In the genomic region with DNA sequence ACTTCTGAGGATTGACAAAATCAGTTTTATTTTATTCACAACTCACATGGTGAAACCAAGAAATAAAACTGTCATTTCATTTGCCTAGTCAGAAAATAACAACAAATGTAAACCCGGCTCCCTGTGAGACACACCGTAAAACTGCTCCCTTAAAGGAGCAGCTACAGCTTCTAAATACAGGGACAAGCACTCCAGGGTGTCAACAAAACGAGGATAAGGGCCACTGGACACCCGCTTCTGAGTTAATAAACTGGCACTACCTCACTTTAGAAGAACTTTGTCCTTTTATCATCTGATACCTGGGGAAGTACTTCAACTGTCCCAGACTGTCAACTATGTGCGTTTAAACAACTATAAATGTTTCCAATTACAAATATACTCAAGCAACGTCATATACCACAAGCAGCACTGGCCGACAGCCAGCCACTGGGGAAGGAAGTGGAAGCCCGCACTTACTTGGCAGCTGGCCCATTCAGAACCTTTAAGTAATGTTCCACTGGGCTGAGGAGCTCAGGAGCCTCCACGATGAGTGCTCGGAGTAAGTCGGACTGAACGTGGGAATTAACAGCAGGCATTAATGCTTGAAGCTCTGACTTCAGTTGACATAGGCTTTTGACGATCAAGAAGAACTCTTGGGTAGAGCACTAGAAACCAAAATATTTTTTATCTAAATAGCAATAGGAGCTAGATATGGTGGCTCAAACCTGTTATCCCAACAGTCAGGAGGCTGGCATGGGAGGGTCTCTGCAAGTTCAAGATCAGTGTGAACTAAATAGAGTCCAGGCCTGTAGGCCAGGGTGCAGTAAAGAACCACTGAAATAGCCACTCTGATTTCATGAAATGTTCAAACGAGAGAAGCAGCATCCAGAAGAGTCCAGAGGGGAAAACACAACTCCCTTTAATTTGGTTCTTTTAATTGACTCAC, we compare ENCODE assay signal across 8 mouse cellular contexts. TPM values are rescaled to one million over a fixed set of nuclear protein-coding genes. Genes with fewer than 3 reads are reported as not detected.
DNase-seq lines count a peak whose midpoint lies in the region; ATAC-seq lines count a peak whose summit lies in the region.

No protein-coding gene starts in this region.

- no peaks in the 10 kb centered on the region for H3K4me1 ChIP-seq in midbrain, embryonic 14.5 days (ENCODE audit: control insufficient read depth, insufficient read depth, low read length)
- H3K4me1 ChIP-seq in midbrain, embryonic 10.5 days, result no peaks in the 10 kb centered on the region
- H3K4me1 ChIP-seq in kidney, embryonic 15.5 days, result peaks cover 7% of the 10 kb centered on the region; the same call in 1 of the 2 replicates

- H3K4me2 ChIP-seq in midbrain, embryonic 14.5 days (ENCODE audit: low read length), result no peak overlapping the region
- H3K4me2 ChIP-seq in kidney, embryonic 15.5 days, result 0 out of 2 replicates have a peak overlapping the region, but pooled peaks have one; percentile 10

- H3K27ac ChIP-seq in midbrain, embryonic 14.5 days (replicated peaks; ENCODE audit: low read depth, low read length), result no peak overlapping the region
- H3K27ac ChIP-seq in midbrain, embryonic 10.5 days (replicated peaks), result no peak overlapping the region
- no peak overlapping the region for H3K27ac ChIP-seq in kidney, embryonic 15.5 days

- DNase-seq in midbrain, embryonic 14.5 days, result peak; percentile 15
- DNase-seq in midbrain, embryonic 10.5 days (ENCODE audit: low spot score), result no peak
- peak; percentile 42 for DNase-seq in adrenal gland, adult 8-10 months
- DNase-seq in heart, adult 8-10 months (ENCODE audit: low spot score), result peak; percentile 57
- DNase-seq in lung, postnatal 14 days, result peak; percentile 84
- DNase-seq in splenic B cell, adult 2 months (ENCODE audit: low read depth, low spot score), result peak; percentile 39
- no peak for DNase-seq in thymus, postnatal 4 days

- WGBS in midbrain, embryonic 14.5 days, result 87% methylated on average over 14 of the region's 14 CpGs
- 94% methylated on average over 14 of the region's 14 CpGs for WGBS in midbrain, embryonic 10.5 days
- 48% methylated on average over 14 of the region's 14 CpGs for whole genome bisulfite sequencing in kidney, embryonic 15.5 days

- no peak for ATAC-seq in midbrain, embryonic 14.5 days (ENCODE audit: low FRiP score, low TSS enrichment)
- ATAC-seq in kidney, embryonic 15.5 days (replicated peaks; ENCODE audit: low FRiP score), result peak; percentile 85

- 0 out of 2 replicates have a peak, but pooled peaks cover 3% of the 10 kb centered on the region for H3K36me3 ChIP-seq in midbrain, embryonic 14.5 days (ENCODE audit: control insufficient read depth, insufficient read depth, low read length)
- peaks cover 32% of the 10 kb centered on the region for H3K36me3 ChIP-seq in midbrain, embryonic 10.5 days
- H3K36me3 ChIP-seq in kidney, embryonic 15.5 days, result 0 out of 2 replicates have a peak, but pooled peaks cover 17% of the 10 kb centered on the region
- H3K36me3 ChIP-seq in splenic B cell, adult 2 months (ENCODE audit: control insufficient read depth, insufficient read depth, low read length, poor library complexity, severe bottlenecking), result peaks cover 2% of the 10 kb centered on the region; the same call in 1 of the 2 replicates

- no peaks in the 10 kb centered on the region for H3K27me3 ChIP-seq in midbrain, embryonic 14.5 days (ENCODE audit: control insufficient read depth, insufficient read depth, low read length)
- H3K27me3 ChIP-seq in midbrain, embryonic 10.5 days (ENCODE audit: low read depth, poor library complexity, severe bottlenecking), result no peaks in the 10 kb centered on the region
- no peaks in the 10 kb centered on the region for H3K27me3 ChIP-seq in kidney, embryonic 15.5 days
- H3K27me3 ChIP-seq in splenic B cell, adult 2 months (ENCODE audit: control insufficient read depth, insufficient read depth, low read length, poor library complexity, severe bottlenecking), result no peaks in the 10 kb centered on the region

- no peak overlapping the region for H3K9ac ChIP-seq in midbrain, embryonic 14.5 days (replicated peaks; ENCODE audit: low read length)
- no peak overlapping the region for H3K9ac ChIP-seq in kidney, embryonic 15.5 days

- no peak overlapping the region for H3K4me3 ChIP-seq in midbrain, embryonic 14.5 days (replicated peaks; ENCODE audit: low read depth, low read length)
- no peak overlapping the region for H3K4me3 ChIP-seq in midbrain, embryonic 10.5 days
- H3K4me3 ChIP-seq in kidney, embryonic 15.5 days (replicated peaks), result no peak overlapping the region

- H3K9me3 ChIP-seq in midbrain, embryonic 14.5 days (ENCODE audit: control insufficient read depth, low read length), result no peaks in the 10 kb centered on the region
- no peaks in the 10 kb centered on the region for H3K9me3 ChIP-seq in midbrain, embryonic 10.5 days (replicated peaks)
- no peaks in the 10 kb centered on the region for H3K9me3 ChIP-seq in kidney, embryonic 15.5 days (replicated peaks)

RNA-seq across cellular contexts. Expression of a gene that starts 31.2 kb away (rescaled TPM):
- polyA plus RNA-seq in midbrain, embryonic 14.5 days (2014; fragmentation: Nextera tagmentation; extraction: Ambion mirVana), result 0.49 and 0.82 TPM in 2 replicates
- polyA plus RNA-seq in midbrain, embryonic 10.5 days (2016; fragmentation: Nextera tagmentation; extraction: Ambion mirVana), result 0.84 and 0.89 TPM in 2 replicates
- total RNA-seq in adrenal gland, adult 8-10 months (2022), result not detected
- not detected for total RNA-seq in heart, adult 8-10 months (2022)
- polyA plus RNA-seq in kidney, embryonic 15.5 days (2015; fragmentation: Nextera tagmentation; extraction: Ambion mirVana), result 0.95 and 1.4 TPM in 2 replicates

Comparison
In these comparisons a context has a peak if more than half of its experiments do, and no peak if none do; other contexts are left out.
1. DNase-seq: peak in midbrain, embryonic 14.5 days (single experiment), adrenal gland, adult 8-10 months (single experiment), heart, adult 8-10 months (single experiment), lung, postnatal 14 days (single experiment) and splenic B cell, adult 2 months (single experiment); none in midbrain, embryonic 10.5 days (single experiment) and thymus, postnatal 4 days (single experiment).